Mouse (Mus musculus): ENCODE data around the gene Obox3. TPM values are rescaled to one million over a fixed set of nuclear protein-coding genes. Genes with fewer than 3 reads are reported as not detected.
"Not testable (repeated sequence)": the region's sequence is repeated elsewhere in the genome, so short reads cannot be mapped to it uniquely, and the experiment has no call there.

The Obox3 gene
- total RNA-seq (2021) = not detected

DNA sequence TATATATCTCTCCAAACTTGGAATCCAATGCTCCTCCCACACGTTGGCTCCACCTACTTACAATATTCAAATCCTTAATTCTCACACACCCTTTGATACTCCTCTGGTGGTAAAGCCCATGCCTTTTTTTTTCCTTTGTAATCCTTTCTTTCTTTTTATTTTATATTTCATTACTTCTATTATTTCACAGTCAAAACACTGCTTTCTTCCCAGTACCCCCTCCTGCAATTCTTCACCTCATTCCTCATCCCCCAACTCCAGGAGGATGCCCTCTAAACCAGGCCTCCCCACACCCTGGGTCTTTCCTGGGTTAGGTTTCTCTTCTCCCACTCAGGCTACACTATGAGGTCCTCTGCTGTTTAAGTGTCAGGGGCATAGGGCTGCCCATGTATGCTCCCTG, at the start of gene Obox3:
Gene Obox3, minus strand, starts transcription at position 101 of the 400 bp plus-strand sequence.
- intact Hi-C loops (cut with DNase I) = not testable (repeated sequence)

DNA sequence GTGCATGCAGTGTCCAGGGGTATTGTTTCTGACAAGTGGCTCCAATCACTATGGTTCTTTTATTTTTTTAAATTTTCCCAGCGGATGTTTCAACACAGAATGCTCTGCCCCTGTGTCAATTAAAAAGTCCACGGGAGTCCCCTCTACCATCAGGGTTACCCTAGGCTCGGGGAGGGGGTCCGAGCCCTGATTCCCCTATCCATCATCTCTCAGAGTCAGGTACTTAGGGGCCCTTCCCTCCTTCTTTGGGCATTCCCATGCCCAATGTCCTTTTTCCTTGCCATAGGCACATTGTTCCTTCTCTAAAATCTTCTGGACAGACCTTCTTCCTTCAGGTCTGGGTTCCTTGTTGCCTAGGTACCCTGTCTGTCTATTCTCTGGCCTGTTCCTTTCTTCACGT, 130.3 kb downstream of the Obox3 start:
- intact Hi-C loops (cut with DNase I); DNase-seq: not testable (repeated sequence)

More for the DNA sequence above, at the start of gene Obox3:
- not testable (repeated sequence) for DNase-seq

Other genes with a start within 250 kb of the Obox3 start
- gene Obox5, start 110.2 kb upstream of the Obox3 start, total RNA-seq (2021) = not detected
- gene Obox6, start 199.8 kb upstream of the Obox3 start, total RNA-seq (2021) = not detected
- not detected for gene Crx, start 240.1 kb upstream of the Obox3 start, total RNA-seq (2021)
- not detected for gene Crxos, start 242.7 kb upstream of the Obox3 start, total RNA-seq (2021)

All from heart, postnatal 10 days (tissue).